Mouse (Mus musculus): ENCODE results near the gene Txndc15.
"Not testable (repeated sequence)": the region's sequence is repeated elsewhere in the genome, so short reads cannot be mapped to it uniquely, and the experiment has no call there.

Txndc15 gene
- long read RNA-seq, experiment 1, transcript Txndc15-201 (5 exons, 1,527 nt), result major isoform, 176 of 195 reads
- long read RNA-seq, experiment 1, partial matches to known transcripts, result 5 of 195 reads
- long read RNA-seq, experiment 1, other reads (novel, unspliced or antisense), result 12 of 195 reads
- long read RNA-seq, experiment 2, transcript Txndc15-201 (5 exons, 1,527 nt), result major isoform, 252 of 271 reads
- long read RNA-seq, experiment 2, partial matches to known transcripts, result 4 of 271 reads
- long read RNA-seq, experiment 2, other reads (novel, unspliced or antisense), result 15 of 271 reads

DNA sequence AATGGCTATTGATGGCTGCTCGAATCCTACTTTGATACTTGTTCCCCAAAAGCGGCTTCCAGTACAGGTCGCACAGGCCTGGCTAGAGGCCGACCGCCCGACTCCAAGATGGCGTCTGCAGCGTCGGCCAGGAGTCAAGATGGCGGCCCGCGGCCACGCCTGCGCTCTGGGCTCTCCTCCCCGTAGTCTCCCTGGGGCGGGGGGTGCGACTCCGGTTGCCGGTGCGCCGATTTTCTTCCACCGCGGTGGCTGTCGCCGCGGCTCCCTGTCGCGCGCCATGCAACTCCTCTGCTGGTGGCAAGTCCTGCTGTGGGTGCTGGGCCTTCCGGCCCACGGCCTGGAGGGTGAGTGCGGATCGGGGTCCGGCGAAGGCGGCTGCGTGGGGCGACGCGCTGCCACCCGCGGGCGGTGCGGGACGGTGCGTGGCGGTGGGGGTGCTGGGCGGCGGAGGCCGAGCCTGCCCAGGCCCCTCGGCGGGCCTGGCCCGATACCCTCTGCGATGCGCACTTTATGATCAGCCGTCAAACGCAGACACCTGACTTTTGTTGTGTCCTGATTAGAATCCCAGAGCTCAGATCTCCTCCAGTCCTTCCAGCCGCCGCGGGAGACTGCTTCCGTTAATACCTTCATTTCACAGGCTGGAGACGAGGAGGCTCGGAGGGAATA is at the start of gene Txndc15:
Txndc15 (plus strand) TSS at position 150 of the 666 bp plus-strand sequence.
- intact Hi-C loops (cut with DNase I), result no loop called here

- intact Hi-C loops (cut with DNase I), result loop anchor here (2.0 kb wide), 1 partner anchor 58 kb away; the partner anchor contains the start of gene Pcbd2
These were observed 45.9 kb upstream of the Txndc15 start for GRCm38 (mm10) chr13:55668550-55668949.

DNA sequence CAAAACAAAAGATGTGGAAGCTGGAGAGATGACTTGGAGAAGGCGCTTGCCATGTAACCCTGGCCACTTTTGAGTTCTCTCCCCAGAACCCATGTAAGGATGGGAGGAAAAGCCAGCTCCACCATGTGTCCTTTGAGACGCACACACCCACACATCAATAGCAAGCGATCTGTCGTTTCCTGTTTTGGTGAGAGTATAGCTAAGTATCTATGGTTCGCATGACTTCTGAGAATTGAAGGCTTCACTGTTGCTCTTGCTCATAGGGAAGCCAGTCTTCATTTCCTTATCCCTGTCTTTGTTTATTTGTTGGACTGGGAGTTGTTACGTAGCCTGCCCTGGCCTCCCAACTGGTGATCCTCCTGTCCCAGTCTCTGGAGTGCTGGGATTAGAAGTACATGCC is 41.7 kb upstream of the Txndc15 start:
- intact Hi-C loops (cut with DNase I), result no loop called here

DNA sequence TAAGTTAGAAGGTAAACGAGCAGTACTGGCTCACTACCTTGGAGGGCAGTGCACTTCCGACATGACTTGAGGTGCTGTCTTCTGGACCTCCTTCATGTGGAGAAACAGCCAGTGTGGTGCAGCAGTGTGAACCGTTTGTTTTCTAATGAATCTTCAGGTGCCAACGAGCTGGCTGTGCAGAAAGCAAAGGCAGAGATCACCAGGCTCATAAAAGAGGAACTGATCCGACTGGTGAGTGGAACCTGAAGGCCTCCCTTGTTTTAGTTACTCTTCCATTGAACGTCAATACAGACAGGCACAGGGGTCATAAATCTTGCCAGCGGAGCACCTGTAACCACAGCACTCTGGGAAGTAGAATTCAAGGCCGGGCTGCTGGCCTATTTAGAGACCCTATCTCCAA is 37.1 kb upstream of the Txndc15 start:
- intact Hi-C loops (cut with DNase I), result no loop called here

GRCm38 (mm10) chr13:55682201-55682600 is 32.2 kb upstream of the Txndc15 start:
- intact Hi-C loops (cut with DNase I), result no loop called here

GRCm38 (mm10) chr13:55683581-55683980 is 30.9 kb upstream of the Txndc15 start:
- intact Hi-C loops (cut with DNase I), result no loop called here

GRCm38 (mm10) chr13:55686107-55686633 is 28.3 kb upstream of the Txndc15 start:
- intact Hi-C loops (cut with DNase I), result no loop called here

GRCm38 (mm10) chr13:55687927-55688602 is 26.4 kb upstream of the Txndc15 start:
- intact Hi-C loops (cut with DNase I), result no loop called here

GRCm38 (mm10) chr13:55692535-55693242 is 21.8 kb upstream of the Txndc15 start, which contains the start of gene B230219D22Rik:
B230219D22Rik (plus strand) TSS chr13:55693124.
- intact Hi-C loops (cut with DNase I), result loop anchor here (5.0 kb wide), 1 partner anchor 35 kb away; the partner anchor contains the start of gene Pcbd2

DNA sequence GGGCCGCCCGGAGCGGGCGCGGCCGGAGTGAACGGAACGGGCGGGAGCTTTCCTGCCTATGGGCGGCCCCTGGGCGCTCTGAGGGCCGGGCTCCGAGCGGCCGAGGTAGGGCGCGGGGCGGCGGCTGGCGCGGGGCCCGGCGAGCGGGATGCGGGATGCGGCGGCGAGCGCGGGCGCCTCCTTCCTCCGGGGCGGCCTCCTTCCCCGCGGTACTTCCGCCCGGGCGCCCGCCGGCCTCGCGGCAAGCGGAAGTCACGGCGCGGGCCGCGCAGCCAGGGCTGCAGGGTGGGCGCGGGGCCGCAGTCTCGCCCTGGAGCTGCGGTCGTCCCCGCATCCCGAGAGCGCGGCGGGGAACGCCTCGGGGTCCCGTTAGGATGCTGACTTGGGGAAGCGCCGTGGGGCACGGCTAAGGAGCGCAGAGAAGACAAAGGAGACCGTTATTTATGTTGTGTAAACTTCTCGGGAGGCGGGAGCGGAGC is 21.2 kb upstream of the Txndc15 start:
- intact Hi-C loops (cut with DNase I), result loop anchor here (5.0 kb wide), 1 partner anchor 34 kb away; the partner anchor contains the start of gene Pcbd2

DNA sequence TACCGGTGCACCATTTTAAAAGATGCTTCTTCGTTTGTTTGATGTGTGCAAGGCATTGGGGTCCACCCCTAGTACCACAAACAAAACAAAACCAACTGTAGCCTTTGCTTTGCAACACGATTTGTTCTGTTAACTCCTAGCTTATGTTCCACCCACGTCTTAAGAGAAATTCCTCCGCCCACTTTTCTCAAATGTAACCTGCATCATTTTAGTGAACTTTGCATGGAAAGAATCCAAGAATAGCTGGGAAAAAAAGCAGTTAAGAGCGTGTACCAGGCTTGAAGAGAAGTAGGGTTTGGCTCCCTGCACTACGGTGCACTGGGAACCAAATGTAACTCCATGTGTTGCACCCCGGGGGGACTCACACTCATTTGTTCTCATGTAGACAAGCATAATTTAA is 20.3 kb upstream of the Txndc15 start:
- intact Hi-C loops (cut with DNase I), result loop anchor here (5.0 kb wide), 1 partner anchor 33 kb away; the partner anchor contains the start of gene Pcbd2

DNA sequence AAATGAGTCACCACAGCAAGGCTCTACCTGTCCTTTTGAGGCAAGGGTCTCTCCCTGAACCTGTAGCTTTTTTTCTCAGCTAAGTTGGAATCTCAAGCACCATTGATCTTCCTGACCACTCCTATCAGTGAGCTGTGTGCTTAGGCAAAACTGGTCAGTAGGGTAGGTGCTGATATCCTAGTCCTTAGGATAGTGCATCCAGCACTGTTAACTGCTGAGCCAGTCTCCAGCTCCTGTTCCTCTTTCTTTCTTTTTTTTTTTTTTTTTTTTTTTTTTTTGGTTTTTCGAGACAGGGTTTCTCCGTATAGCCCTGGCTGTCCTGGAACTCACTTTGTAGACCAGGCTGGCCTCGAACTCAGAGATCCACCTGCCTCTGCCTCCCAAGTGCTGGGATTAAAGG is 18.5 kb upstream of the Txndc15 start:
- intact Hi-C loops (cut with DNase I), result not testable (repeated sequence)

DNA sequence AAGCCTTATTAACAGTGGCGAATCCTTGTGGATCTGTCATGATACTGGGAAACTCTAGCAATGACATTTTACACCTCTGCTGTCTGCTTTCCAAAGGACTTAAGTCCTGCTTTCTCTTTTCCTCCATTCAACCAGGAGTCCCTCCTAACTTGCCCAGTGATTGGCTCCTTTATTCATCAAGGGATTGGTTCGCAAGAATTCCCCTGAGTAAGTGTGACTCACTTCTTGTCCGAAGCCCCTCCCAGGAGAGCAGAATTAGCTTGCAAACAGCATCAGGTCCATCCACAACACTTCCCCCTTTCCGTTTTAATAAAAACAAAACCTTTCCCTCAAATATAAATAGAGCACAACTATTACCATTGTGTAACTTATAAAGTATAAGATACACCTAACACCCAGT is 10.1 kb upstream of the Txndc15 start:
- intact Hi-C loops (cut with DNase I), result no loop called here

DNA sequence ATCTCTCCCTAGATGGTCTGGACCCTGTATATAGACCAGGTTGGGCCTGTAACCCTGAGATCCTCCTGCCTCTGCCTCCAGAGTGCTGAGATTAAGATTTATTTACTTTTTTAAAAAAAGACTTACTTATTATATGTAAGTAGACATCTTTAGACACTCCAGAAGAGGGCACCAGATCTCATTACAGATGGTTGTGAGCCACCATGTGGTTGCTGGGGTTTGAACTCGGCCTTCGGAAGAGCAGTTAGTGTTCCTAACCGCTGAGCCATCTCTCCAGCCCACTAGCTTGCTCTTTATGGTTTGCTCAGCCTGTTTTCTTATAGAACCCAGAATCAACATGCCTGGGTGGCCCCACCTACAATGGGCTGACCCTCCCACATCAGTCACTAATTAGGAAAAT is 1.6 kb upstream of the Txndc15 start:
- intact Hi-C loops (cut with DNase I), result no loop called here

GRCm38 (mm10) chr13:55715167-55715512 is 690 bp downstream of the Txndc15 start:
- intact Hi-C loops (cut with DNase I), result no loop called here

GRCm38 (mm10) chr13:55715908-55716510 is 1.6 kb downstream of the Txndc15 start:
- intact Hi-C loops (cut with DNase I), result no loop called here

DNA sequence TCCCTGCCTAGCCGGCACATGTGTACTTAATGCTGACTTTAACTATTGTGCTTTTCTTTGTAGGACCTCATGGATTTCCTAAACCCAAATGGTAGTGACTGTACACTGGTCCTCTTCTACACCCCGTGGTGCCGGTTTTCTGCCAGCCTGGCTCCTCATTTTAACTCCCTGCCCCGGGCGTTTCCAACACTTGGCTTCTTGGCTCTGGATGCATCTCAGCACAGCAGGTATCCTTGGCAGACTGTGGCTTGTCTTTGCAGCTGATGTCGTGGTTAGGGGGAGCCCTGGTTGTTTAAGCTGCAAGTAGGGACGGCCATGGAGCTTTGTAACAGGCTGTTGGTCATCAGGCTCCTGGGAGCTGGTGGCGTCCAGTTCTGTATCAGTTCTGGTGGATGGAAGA is 7.1 kb downstream of the Txndc15 start:
- intact Hi-C loops (cut with DNase I), result loop anchor here (10.0 kb wide), 1 partner anchor 117 kb away; no protein-coding TSS in a partner anchor

GRCm38 (mm10) chr13:55721995-55722394 is 7.5 kb downstream of the Txndc15 start:
- intact Hi-C loops (cut with DNase I), result loop anchor here (10.0 kb wide), 1 partner anchor 117 kb away; no protein-coding TSS in a partner anchor

DNA sequence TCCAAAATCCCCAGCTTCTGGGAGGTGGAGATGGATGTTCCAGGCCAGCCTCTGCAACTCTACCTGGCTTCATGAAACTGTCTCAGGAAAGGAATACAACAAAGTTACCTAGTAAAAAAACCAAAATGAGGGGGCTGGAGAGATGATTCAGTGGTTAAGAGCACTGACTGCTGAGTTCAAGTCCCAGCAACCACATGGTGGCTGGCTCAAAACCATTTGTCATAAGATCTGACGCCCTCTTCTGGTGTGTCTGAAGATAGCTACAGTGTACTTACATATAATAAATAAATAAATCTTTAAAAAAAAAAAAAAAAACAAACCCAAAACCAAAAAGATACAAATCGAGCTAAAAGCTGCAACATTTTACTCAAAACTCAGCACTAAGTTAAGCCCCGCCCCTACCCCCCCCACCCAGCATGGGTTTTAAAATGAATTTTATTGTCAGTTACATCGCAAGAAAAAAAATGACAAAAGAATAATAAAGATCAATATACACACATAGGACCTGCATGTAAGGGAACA is 12.2 kb downstream of the Txndc15 start:
- intact Hi-C loops (cut with DNase I), result loop anchor here (2.0 to 10.0 kb wide), 3 partner anchors 34 to 122 kb away; partner anchors contain the start of gene B230219D22Rik

Measured in adrenal gland (tissue).